Mouse (Mus musculus) c-Kit-positive CD71-positive TER-119-negative erythroid progenitor cells, embryonic 14.5 days (primary cell): ENCODE measurements around the gene Cep41.

ENCODE experiments used
- DNase-seq: peaks from one replicate; pipeline ENCODE4 v3.0.0-alpha.2; 2013; ENCODE audit warnings: low read depth

Cep41 gene

DNA sequence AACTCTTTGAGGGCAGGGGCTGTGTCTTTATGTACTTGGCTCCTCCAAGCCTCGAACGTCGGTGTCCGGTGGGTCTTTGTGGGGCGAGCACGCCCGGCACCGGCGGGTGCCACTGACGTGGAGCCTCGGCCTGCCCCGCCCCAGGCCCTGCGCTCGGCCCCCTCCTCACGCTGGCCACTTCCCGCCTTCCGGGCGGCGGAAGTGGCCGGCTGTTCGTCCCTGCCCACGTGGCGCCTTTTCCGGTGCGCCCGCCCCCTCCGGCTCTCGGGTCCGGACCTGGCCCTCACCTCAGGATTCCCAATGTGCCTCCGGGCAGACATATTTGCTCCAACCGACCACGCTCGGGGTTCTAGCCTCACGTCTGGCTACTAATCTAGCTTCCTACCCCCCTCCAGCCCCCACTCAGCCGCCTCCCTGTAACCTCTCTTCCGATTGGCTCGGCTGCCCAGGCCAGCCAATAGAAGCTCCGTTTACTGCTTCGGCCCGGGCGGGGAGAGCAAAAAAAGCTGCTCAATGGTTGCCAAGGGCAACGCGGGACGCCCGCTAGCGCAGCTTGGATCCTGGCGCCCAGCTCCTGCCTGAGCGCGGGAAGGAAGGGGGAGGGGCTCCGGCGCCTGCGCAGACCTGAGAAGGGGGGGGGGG lies at the start of gene Cep41:
Cep41 (minus strand) TSS at position 400 of the 642 bp plus-strand sequence.
- peak; percentile 89 for DNase-seq

DNA sequence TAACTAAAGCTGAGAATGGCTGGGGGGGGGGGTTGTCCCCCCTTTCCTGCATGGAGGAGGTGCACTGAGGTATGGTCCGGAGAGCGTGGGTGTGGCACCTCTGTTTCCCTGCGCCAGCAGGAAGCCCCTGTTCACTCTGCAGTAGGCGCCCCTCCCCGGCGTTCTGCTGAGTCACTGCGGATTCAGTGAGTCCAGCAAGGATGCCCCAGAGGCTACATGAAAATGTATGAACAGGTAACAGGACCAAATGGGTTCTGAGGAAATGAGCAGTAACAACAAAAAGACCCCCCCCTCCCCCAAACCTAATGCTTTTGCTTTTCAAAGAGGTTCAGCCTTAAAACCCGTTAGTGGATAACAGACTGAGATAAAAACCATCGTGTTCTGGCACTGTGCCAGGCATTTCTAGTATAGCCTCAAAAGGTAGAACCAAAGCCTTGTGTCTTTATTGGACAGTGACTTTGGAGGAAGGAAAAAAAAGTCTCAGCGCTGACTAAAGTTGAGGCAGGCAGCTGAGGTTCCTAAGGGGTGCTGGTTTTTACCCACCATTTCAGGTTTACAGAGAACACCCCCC lies 45.7 kb upstream of the Cep41 start:
- no peak for DNase-seq

DNA sequence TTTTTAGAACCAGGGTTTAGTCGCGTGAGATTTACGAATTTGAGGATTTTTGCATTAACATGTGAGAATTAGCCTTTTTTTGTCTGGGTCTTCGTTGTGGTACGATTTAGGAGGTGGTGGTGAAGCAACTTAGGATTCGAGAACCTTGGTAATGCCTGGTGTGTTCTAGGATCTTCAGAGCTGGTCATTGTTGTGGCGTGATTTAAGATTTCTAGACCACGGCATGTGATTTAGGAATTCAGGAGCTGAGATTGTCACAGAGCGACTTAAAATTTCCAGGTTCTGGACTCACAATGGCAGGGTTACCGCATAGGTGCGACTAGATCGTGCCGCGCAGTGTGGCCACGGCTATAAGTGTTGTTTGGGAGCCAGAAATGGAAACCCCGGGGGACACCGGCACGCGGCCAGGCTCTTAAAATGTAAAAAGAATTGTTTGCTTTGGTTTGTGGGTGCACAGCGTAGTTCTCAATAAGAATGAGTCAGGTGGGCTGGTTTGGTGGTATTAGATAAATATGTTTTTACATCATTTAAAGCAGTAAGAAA lies 45.0 kb upstream of the Cep41 start:
- no peak for DNase-seq

DNA sequence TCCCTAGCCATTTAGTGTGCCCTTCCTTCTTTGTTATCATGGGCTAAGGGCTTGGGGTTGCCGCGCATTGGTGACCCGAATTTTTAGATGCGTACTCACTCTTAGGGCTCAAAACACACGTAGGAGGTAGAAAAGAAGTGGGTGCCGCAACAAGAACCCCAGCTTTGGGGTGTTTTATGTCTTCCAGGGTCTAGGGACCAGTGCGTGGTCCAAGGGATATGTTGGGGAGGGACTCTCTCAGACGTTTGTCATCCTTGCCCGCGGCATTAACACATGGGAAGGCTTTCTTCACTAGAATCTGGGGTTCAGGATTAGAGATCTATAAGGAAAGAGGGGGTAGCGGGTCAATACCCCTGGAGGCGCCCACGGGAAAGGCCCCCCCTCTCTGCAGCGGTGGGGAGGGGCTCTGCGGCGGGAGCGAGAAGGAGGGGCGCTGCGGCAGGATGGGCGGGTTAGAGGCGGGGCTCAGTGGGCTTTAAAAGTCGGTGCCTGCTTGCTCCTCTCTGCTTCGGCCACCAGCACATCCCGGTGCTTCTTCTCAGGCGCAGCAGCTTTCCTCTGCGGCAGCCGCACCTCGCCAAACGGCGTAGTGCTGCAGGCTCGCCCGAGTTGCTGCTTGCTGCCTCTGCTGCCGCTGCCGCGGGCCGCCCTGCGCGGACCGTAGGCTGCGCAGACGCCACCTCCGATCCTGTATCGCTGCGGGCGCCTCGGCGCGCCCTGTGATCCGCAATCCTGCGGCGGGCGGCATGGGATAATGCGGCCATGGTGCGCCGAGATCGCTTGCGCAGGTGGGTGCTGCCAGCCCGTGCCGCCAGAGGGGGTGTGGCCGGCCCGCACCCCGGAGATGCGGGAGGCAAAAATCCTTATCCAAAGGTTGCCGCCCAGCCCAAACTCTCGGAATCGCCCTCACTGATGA lies 44.3 kb upstream of the Cep41 start:
- DNase-seq: no peak

DNA sequence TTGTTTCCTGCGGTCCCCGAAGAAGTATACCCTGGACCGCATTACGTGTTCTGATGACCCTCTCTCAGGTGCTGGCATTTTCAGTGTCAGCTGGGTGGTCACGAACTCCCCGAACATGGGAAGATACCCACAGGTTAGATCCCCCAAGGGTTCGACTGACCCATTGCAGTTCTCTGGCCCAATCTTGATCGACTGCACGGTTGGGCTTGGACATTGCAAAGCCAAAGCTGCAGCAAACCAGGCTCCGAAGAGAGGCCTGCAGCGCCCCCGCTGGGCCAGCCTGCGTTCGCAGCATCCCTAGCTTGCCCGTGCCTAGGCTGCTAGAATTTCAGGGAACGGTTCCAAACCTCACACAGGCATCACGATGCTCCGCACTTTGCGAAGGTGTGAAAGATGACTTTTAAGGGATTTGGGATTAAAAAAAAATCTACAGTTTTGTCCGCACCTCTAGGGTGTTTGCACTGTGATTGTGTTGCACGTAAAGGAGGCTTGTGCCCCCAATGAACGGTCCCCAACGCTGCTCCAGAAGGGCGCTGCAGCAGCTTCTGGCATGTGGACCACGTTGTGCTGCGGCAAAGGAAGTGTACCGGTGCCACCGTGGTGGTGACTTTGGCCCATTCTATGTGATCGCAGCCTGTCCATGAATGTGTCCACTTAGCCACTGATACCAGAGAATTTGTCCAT lies 43.5 kb upstream of the Cep41 start:
- DNase-seq: no peak

DNA sequence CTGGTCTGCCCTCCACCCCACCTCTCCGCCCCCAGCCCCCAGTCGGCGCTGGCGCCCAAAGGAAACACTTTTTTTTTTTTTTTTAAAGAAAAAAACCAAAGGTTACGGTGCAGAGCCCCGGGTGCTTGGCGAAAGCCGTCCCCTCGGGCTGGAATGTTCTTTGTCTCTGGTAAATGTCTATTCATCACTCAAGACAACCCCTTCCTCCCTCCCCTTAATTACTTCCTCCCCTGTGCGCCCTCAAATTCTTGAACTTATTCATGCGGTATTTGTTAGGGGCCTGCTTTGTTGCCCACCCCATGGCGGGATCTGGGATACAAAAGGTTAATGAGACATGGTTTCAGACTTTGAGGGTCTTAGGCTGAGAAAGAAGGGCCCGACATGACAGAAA lies 42.8 kb upstream of the Cep41 start:
- no peak for DNase-seq

DNA sequence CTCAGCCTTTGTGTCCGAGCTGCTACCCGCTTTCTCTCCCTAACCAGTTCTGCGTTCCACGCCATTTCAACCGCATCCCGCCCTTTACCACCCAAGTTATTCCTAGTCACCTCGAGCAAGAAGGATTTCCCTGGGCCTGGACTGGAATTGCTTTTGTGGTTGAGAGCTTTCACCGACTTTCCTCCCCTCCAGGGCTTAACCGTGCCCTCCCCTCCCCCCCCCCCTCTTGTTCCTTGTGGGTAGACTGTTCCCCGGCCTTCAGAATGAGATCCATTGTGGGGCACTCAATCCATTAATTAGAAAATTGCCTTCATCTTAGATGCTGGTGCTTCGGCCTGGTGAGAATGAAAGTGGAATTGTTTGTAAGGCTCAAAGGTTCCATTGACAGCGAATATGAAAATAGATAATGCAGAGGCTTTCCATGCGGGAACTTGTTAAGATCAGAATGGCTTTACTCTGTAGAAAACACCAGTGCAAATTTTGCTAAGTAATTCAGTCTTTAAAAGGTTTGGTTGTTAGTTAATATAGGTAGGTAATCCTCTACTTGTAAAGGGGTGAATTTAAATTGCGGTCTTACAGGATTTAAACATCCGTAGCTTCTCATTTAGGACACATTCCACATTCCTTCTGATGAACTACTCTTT lies 42.3 kb upstream of the Cep41 start:
- no peak for DNase-seq

DNA sequence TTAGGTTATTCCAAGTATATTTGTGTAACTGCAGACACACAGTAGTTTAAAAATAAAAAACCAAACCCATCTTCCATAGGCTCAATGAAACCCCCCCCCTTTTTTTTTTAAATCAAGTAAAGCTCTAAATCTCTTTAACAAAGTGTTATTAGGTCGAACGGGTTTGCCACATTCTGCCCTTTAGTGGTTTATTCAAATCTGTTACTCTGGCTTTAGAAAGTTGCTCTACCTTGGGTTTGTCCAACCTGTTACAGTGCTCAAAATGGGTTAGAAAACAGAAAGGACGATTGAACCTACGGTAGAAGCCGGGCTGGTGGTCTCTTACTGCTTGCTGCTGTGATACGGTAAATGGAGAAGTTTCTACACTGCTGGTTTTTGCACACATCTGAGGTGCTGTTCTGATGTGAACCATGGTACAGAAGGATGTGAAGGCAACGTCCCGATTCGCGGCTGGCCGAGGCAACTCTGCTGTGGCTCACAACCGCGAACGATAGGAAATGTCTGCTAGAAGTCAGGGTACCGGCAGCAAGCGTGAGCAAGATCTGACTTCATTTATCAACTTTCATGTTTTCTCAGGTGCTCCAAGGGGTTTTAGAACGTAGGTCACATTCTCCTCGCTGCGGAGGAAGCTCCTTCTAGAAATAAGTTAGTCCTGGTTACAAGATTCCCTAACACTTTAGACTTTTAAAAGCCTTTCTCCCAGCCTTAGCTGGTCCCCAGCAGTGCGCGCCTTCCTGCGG lies 41.6 kb upstream of the Cep41 start:
- DNase-seq: no peak

DNA sequence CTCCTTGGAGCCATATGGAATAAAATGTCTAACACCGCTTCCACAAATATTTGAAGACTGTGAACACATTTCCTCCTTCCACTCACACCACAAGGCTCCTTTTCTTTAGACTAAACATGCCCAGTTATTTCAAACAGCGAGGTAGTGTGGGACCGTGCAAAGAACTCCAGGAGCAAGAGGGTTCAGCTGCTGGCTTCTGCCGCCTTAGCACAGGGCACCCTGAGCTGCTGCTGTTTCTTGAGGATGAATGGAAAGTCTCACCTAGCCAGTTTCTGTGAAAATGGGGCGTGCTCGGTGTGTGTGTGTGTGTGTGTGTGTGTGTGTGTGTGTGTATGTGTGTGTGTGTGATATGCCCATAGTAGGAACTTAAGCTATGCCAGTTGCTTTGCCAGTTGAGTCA lies 40.9 kb upstream of the Cep41 start:
- DNase-seq: no peak

DNA sequence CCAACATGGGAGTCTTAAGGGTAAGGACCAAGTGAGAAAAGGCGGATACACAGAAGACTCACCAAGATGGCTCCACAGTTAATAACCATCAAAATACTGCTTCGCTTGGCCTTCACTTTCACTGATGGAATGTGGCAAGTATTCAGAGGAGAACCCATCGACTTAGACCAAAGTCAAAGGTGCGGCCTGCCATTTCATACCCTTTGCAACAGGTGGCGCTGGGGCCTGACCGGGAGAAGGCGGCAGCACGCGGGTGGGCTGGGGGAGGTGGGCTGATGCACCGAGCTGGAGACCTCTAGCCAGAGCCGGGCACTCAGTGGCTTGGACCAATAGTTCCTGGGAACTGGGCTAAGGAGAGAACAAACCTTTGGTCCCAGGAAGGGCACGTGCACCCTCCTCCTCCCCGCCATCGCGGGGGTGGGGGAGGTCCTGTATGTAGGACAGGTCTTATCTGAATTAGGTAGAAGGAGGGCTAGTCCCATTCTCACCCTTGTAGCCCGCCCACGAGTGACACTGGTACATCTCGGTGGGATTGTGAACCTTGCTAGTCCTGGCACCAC lies 39.1 kb upstream of the Cep41 start:
- DNase-seq: no peak

DNA sequence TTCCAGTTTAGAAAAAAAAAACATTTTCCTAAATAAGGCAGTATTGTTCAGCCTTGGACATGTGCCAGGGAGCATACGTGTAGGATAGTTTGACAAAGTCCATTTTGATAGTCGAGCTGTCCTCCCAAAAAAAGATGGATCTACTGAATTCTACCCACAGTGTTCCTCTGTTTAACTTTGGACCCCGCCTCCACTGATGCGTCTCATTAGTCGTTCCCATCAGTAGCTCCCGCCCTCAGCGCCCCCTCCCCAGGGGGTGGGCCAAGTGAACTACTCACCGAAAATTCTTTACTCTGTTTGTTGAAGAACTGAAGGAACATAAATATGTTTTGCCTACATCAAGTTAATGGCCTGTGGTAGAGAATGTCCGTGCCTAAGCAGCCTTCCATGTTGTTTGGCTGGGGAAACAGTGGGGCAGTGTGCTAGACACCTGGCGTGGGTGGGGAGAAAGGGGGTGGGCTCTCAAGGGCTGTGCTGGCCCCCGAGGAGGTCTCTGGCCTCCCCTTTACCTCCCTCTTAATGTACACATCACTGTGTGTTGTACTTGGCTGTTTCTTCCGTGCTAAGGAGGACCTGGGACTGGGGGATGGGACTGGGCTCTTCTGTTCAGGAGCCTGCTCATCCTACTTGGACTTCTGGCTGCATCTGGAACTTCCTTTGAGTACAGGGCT lies 36.9 kb upstream of the Cep41 start:
- no peak for DNase-seq

DNA sequence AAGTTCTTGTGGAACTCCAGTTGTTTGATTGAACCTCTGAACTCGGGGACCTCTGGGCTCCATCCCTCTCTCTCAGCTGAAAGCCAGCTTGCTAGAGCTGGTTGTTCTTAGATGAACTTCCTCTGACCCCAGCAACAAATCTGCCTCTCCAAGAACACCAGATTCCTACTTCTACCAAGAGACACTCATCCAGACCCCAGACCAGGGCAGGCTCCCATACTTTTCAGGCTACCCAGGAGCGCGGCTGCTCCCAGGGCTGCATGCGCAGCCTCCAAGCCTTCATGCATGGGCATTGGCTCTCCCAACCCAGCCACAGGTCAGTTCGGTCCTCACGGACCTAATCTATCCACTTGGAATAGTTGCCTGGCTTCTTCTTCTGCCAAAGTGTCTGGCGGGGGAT lies 29.8 kb upstream of the Cep41 start, which contains the start of gene Mest:
Mest (plus strand) TSS at position 217 of the 400 bp plus-strand sequence.
- DNase-seq: no peak

DNA sequence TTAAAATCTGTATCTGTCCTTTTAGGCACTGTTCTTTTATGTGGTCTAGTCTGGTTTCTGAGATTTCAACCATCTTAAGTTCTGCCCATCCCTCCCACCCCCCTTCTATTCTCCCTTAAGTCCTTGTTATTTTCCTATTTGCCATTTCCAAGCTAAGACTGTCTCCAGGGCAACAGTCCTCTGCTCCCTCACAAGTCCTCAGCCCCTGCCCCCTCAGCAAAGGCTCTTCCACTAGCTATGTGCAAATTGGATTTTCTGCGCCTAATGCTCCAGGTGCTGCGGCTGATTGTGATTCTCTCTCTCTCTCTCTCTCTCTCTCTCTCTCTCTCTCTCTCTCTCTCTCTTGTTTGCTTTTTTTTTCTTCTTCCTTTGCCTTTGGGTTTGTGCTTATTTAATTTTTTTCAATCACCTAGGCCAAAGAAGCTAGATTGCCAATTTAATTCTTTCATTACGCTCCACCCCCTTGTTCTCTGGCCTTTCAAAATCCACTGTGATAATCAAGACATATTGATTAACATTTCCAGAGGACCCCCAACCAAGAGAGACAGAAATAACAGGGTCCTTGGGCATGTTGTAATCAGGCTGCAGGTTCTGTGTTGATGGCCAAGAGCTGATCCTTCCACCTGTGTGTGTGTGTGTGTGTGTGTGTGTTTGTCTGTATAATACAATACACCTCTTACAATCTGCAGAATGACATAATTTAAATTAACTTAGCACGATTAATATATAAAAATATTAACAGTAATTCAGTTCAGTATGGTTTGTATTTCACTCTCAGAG lies 29.0 kb upstream of the Cep41 start:
- no peak for DNase-seq

DNA sequence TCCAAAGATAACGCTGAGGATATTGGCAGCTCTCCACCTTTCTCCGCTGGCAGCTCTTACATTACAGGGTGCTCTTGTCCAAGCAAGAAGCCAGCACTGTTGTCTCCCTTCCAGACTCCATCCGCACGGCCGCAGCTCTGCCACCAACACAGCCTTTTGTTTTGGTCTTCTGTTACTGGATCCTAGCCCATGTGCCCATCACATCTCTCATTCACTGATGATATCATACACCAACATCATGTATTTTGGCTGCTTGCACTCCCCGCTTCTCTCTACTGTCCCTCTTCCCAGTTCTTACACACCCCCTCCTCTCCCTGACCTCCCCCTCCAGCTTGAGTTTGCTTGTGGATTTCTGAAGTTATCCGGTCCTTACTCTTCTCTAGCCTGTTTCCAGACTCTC lies 23.2 kb upstream of the Cep41 start:
- no peak for DNase-seq

DNA sequence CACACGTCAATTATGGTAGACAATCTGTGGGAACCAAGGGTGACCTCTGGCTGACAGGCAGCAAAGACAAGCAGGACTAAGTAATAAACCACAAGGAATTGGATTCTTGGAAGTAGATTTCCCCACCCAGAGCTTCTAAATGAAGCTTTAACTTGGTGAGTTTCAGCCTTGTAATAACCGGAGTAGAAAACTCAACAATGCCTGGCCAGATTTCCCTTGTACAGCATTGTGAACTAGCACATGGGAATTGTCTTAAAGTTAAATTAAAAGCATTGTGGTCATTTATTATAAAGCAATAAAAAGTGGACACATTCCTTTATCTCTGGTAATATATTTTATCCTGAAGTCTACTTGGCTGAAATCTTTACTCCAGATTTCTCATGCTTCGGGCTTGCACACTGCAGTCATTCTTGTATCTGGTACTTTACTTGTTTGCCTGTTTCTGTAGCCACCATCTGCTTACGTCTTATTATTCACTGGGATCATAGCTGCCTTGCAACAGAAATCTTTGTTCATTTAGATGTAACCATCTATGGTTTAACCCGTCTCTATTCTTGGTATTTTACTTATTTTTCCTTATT lies 21.4 kb upstream of the Cep41 start:
- DNase-seq: no peak

DNA sequence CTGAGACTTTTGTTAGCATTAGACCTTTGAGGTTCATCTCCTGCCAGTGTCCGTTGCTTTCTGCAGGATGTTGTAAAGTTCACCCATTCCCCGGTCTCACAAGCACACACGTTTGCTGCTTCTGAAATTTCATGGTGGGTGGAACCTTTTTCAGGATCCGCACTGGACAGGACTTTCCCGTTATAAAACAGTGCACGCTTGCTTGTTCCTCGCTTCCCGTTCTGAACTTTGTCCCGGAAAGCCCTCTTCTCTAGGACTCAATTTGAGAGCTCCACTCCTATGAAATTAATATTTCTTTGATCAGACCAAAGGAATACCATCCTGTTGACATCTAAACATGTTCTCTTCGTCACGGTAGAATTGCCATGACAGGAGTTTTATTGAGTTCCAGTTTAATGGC lies 20.3 kb upstream of the Cep41 start:
- DNase-seq: no peak

DNA sequence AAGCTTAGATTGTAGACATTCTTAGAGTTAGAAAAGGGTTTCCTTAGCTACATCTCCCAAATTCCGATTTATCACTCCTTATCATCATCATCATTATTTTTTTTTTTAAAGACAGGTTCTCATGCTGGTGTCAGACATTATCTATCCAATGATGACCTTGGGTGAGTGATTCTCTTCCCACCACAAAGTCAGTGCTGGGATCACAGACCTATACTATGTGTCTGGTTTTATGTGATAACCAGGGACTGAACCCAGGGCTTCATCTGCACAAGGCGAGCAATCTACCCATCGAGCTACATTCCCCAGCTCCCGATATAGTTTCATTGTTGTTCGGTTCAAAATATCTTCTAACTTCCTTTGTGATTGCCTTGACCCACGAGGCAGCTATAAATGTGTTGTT lies 19.9 kb upstream of the Cep41 start:
- DNase-seq: no peak

DNA sequence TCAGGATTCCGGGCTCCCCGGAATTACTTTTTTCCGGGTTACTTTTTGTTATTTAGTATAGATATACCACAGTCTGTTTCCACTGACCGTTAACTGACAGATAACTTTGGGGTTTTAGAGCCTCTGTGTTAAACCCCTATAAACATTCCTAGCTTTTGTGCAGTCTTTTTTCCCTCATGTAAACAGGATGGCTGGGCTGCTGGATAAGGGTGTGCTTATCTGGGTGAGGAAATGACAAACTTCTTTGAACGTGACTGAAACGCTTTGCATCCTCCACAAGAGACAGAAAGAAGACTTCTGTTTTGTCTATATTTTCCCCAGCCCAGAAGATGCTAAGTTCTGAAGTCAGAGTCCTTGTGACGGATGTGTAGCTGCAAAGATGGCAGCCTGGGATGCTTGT lies 18.9 kb upstream of the Cep41 start:
- no peak for DNase-seq

DNA sequence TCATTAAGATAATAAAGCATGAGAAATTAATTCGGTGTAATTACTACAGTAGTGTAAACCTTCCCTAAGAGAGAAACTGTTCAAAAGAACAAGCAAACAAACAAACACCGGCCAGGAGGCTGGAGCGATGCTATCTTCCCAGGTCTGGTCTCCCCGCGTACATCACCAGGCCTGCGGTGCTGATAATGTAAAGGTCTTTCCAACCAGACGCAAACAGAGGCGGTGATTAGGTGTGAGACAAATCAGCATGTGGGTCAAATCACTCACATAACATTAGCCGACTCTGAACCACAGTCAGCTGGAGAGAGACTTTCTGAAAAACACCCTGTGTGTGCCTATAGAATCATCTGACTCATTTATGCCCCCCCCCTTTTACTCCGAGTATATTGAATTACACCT lies 17.8 kb upstream of the Cep41 start:
- DNase-seq: no peak
